Mouse (Mus musculus) heart, embryonic 15.5 days (tissue): ENCODE measurements around the gene Olfr1242. TPM values are rescaled to one million over a fixed set of nuclear protein-coding genes. Genes with fewer than 3 reads are reported as not detected.

ENCODE experiments used
- ATAC-seq: fragments of 200-750 bp; cut with Nextera tagmentation; replicated peaks from 2 replicates; pipeline ENCODE4 v1.8.0; 2017; ENCODE audit warnings: low read depth, moderate TSS enrichment; ENCODE audit not compliant: insufficient number of reproducible peaks, insufficient read depth, low FRiP score
- H3K27ac ChIP-seq: fragments of 300-500 bp; sonication (generic); 2 replicates; pipeline ENCODE4 v1.5.1; 2015; ENCODE audit warnings: mild to moderate bottlenecking, inconsistent platforms
- H3K27me3 ChIP-seq: fragments of 300-500 bp; sonication (generic); 2 replicates; pipeline ENCODE4 v1.6.1; 2015; ENCODE audit warnings: inconsistent platforms
- H3K36me3 ChIP-seq: fragments of 300-500 bp; sonication (generic); 2 replicates; pipeline ENCODE4 v1.6.1; 2015; ENCODE audit warnings: mild to moderate bottlenecking, inconsistent platforms
- H3K4me1 ChIP-seq: fragments of 300-500 bp; sonication (generic); replicated peaks from 2 replicates; pipeline ENCODE4 v1.6.1; 2015; ENCODE audit warnings: inconsistent platforms
- H3K4me2 ChIP-seq: fragments of 300-500 bp; sonication (generic); 2 replicates; pipeline ENCODE4 v1.6.1; 2015; ENCODE audit warnings: inconsistent platforms, mild to moderate bottlenecking, moderate library complexity
- H3K4me3 ChIP-seq: fragments of 300-500 bp; sonication (generic); 2 replicates; pipeline ENCODE4 v1.5.1; 2015; ENCODE audit warnings: mild to moderate bottlenecking, inconsistent platforms
- H3K9ac ChIP-seq: fragments of 300-500 bp; sonication (generic); 2 replicates; pipeline ENCODE4 v1.6.1; 2015; ENCODE audit warnings: mild to moderate bottlenecking, inconsistent platforms
- H3K9me3 ChIP-seq: fragments of 300-500 bp; sonication (generic); replicated peaks from 2 replicates; pipeline ENCODE4 v1.6.1; 2016; ENCODE audit warnings: inconsistent platforms
- WGBS: fragments of 180-500 bp; shearing (Covaris S2); methylation state at CpG from one replicate; pipeline ENCODE4 v1.1.7; 2015; ENCODE audit warnings: mixed read lengths; 5-methylcytosine and 5-hydroxymethylcytosine counted together
- polyA plus RNA-seq: library from polyadenylated mRNA; unstranded; fragments of >200 nt; fragmentation: Nextera tagmentation; extraction: Ambion mirVana; gene quantifications from 2 replicates; pipeline ENCODE4 v1.2.1, GENCODE M21; 2015

The Olfr1242 gene
- polyA plus RNA-seq: not detected in 2 replicates

GRCm38 (mm10) chr2:89498235-89498634 is at the start of gene Olfr1242:
TSS of gene Olfr1242 (minus strand) at chr2:89498335.
- Histone ChIP-seq H3K27me3 (no peaks in the 10 kb centered on the region), H3K9ac (no peak within 1 kb of the TSS), H3K27ac (no peak within 1 kb of the TSS), H3K4me2 (no peak within 1 kb of the TSS), H3K9me3 (no peaks in the 10 kb centered on the region), H3K4me3 (no peak within 1 kb of the TSS), H3K36me3 (no peaks in the 10 kb centered on the region), H3K4me1 (no peaks in the 10 kb centered on the region)
- ATAC-seq: no peak
- 52% methylated on average over 1 of the region's 1 CpGs for WGBS

GRCm38 (mm10) chr2:89544516-89544915 is 46.4 kb upstream of the Olfr1242 start:
- Histone ChIP-seq H3K4me3 (no peak overlapping the region), H3K4me1 (no peaks in the 10 kb centered on the region), H3K27me3 (no peaks in the 10 kb centered on the region), H3K27ac (no peak overlapping the region), H3K9ac (no peak overlapping the region), H3K4me2 (no peak overlapping the region), H3K9me3 (no peaks in the 10 kb centered on the region), H3K36me3 (no peaks in the 10 kb centered on the region)
- WGBS: 52% methylated on average over 2 of the region's 2 CpGs
- no peak for ATAC-seq

- Histone ChIP-seq H3K4me3 (no peak overlapping the region), H3K36me3 (no peaks in the 10 kb centered on the region), H3K27me3 (no peaks in the 10 kb centered on the region), H3K9me3 (no peaks in the 10 kb centered on the region), H3K4me2 (no peak overlapping the region), H3K27ac (no peak overlapping the region), H3K4me1 (no peaks in the 10 kb centered on the region), H3K9ac (no peak overlapping the region)
- 37% methylated on average over 1 of the region's 1 CpGs for WGBS
- ATAC-seq: no peak
Observed at GRCm38 (mm10) chr2:89539923-89540322, 41.8 kb upstream of the Olfr1242 start.

DNA sequence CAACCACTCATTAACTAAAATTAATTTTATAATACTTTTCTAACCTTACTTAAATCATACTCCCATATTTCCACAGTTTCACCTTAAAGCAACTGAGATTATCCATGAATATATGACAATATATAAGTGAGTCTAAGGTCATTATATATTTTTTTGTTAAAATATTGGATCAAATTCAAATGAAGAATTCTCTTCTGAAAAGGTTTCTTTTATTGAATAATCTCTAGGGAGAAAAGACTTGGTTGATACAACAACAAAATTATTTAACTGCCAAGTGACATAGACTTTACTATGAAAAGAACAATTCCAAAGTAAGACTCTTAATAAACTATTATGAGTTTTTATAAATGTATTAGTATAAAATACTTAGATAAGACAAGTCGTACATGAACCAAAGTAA is 33.3 kb upstream of the Olfr1242 start, which contains the start of gene Olfr1243:
TSS of gene Olfr1243 (minus strand) at position 101 of the 400 bp plus-strand sequence.
- no peak within 1 kb of the TSS for H3K4me3 ChIP-seq
- no peak within 1 kb of the TSS for H3K9ac ChIP-seq
- no peak within 1 kb of the TSS for H3K27ac ChIP-seq
- 65% methylated on average over 1 of the region's 1 CpGs for WGBS
- no peaks in the 10 kb centered on the region for H3K9me3 ChIP-seq
- no peak within 1 kb of the TSS for H3K4me2 ChIP-seq
- no peaks in the 10 kb centered on the region for H3K36me3 ChIP-seq
- H3K27me3 ChIP-seq: no peaks in the 10 kb centered on the region
- H3K4me1 ChIP-seq: no peaks in the 10 kb centered on the region
- ATAC-seq: no peak

- H3K36me3 ChIP-seq: no peaks in the 10 kb centered on the region
- H3K27me3 ChIP-seq: no peaks in the 10 kb centered on the region
- H3K9me3 ChIP-seq: no peaks in the 10 kb centered on the region
- no peaks in the 10 kb centered on the region for H3K4me1 ChIP-seq
- no peak within 1 kb of the TSS for H3K27ac ChIP-seq
- H3K4me3 ChIP-seq: no peak within 1 kb of the TSS
- no peak for ATAC-seq
- H3K4me2 ChIP-seq: no peak within 1 kb of the TSS
- H3K9ac ChIP-seq: no peak within 1 kb of the TSS
Observed at GRCm38 (mm10) chr2:89487026-89487425, 11.1 kb downstream of the Olfr1242 start, which contains the start of gene Olfr1241. TSS of gene Olfr1241 (minus strand) at chr2:89487126.

DNA sequence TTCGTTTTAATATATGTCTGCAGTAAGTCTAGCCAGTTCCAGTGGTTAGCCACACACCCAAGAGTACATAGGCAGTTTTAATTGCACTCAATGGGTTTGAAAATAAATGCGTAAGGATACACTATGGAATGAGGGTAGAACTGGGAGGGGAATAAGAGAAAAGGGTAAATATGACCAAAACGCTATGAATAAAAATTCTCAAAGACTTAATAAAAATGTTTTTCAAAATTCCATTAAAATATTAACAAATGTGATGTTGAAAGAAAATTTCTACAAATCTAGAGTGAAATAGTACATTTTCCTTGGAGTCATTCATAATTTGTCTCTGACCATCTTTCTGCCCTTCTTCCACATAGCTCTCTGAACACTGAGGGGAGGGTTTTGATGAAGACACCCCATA is 55.2 kb downstream of the Olfr1242 start, which contains the start of gene Olfr1240:
TSS of gene Olfr1240 (minus strand) at position 101 of the 400 bp plus-strand sequence.
- WGBS: 73% methylated on average over 3 of the region's 3 CpGs
- H3K36me3 ChIP-seq: no peaks in the 10 kb centered on the region

More for the DNA sequence above, 55.2 kb downstream of the Olfr1242 start, which contains the start of gene Olfr1240:
- Histone ChIP-seq H3K27me3 (no peaks in the 10 kb centered on the region), H3K9me3 (no peaks in the 10 kb centered on the region), H3K4me2 (no peak within 1 kb of the TSS), H3K9ac (no peak within 1 kb of the TSS), H3K4me1 (no peaks in the 10 kb centered on the region), H3K4me3 (no peak within 1 kb of the TSS), H3K27ac (no peak within 1 kb of the TSS)
- no peak for ATAC-seq

Other genes with a start within 250 kb of the Olfr1242 start
- not detected in 2 replicates for gene Olfr1228, start 244.3 kb downstream of the Olfr1242 start, polyA plus RNA-seq
- gene Olfr1229, start 210.3 kb downstream of the Olfr1242 start, polyA plus RNA-seq: not detected in 2 replicates
- not detected in 2 replicates for gene Olfr1230, start 201.1 kb downstream of the Olfr1242 start, polyA plus RNA-seq
- not detected in 2 replicates for gene Olfr1231, start 191.3 kb downstream of the Olfr1242 start, polyA plus RNA-seq
- not detected in 2 replicates for gene Olfr1232, start 168.7 kb downstream of the Olfr1242 start, polyA plus RNA-seq
- not detected in 2 replicates for gene Olfr1233, start 155.9 kb downstream of the Olfr1242 start, polyA plus RNA-seq
- gene Olfr1234, start 133.5 kb downstream of the Olfr1242 start, polyA plus RNA-seq: not detected in 2 replicates
- not detected in 2 replicates for gene Olfr1238, start 88.7 kb downstream of the Olfr1242 start, polyA plus RNA-seq
- gene Olfr1239, start 77.9 kb downstream of the Olfr1242 start, polyA plus RNA-seq: not detected in 2 replicates
- gene Olfr1240, start 55.3 kb downstream of the Olfr1242 start, polyA plus RNA-seq: not detected in 2 replicates
- gene Olfr1241, start 11.2 kb downstream of the Olfr1242 start, polyA plus RNA-seq: not detected in 2 replicates
- gene Olfr1243, start 33.2 kb upstream of the Olfr1242 start, polyA plus RNA-seq: not detected in 2 replicates
- gene Olfr1245, start 80.1 kb upstream of the Olfr1242 start, polyA plus RNA-seq: not detected in 2 replicates
- not detected in 2 replicates for gene Olfr1246, start 94.8 kb upstream of the Olfr1242 start, polyA plus RNA-seq
- gene Olfr1247, start 115.8 kb upstream of the Olfr1242 start, polyA plus RNA-seq: not detected in 2 replicates
- gene Olfr1248, start 119.9 kb upstream of the Olfr1242 start, polyA plus RNA-seq: not detected in 2 replicates
- not detected in 2 replicates for gene Olfr1249, start 136.6 kb upstream of the Olfr1242 start, polyA plus RNA-seq
- gene Olfr1250, start 163.1 kb upstream of the Olfr1242 start, polyA plus RNA-seq: not detected in 2 replicates
- gene Olfr1251, start 173.6 kb upstream of the Olfr1242 start, polyA plus RNA-seq: not detected in 2 replicates
- gene Olfr1252, start 226.7 kb upstream of the Olfr1242 start, polyA plus RNA-seq: not detected in 2 replicates